Mouse (Mus musculus) kidney, adult 9 months (tissue): ENCODE results near the gene Ubtd1.
A peak's percentile ranks its signal among the peaks of the same experiment; 100 is the strongest.

Experiments
- DNase-seq: peaks from one replicate; pipeline ENCODE4 v3.0.0; 2022

Ubtd1 gene

DNA sequence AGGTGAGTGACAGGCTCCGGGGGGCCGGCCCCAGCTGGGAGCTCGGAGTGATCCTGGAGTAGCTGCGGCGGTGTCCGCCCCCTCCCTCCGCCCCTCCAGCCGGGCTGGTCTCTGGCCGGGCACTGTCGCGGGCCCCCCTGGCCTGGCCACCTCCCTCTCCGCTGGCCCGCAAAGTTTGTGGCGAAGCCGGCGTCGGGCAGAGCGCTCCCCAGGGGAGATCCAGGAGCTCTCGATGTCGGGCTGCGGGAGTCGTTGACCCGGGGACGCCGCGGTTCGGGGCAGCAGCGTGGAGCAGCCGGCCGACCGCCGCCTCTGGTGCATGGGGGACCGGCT lies at the start of gene Ubtd1:
Gene Ubtd1 (plus strand): TSS at position 169 of the 333 bp plus-strand sequence.
- DNase-seq: no peak

- no peak for DNase-seq
Measured at GRCm38 (mm10) chr19:41932686-41933085, 48.9 kb upstream of the Ubtd1 start.

DNA sequence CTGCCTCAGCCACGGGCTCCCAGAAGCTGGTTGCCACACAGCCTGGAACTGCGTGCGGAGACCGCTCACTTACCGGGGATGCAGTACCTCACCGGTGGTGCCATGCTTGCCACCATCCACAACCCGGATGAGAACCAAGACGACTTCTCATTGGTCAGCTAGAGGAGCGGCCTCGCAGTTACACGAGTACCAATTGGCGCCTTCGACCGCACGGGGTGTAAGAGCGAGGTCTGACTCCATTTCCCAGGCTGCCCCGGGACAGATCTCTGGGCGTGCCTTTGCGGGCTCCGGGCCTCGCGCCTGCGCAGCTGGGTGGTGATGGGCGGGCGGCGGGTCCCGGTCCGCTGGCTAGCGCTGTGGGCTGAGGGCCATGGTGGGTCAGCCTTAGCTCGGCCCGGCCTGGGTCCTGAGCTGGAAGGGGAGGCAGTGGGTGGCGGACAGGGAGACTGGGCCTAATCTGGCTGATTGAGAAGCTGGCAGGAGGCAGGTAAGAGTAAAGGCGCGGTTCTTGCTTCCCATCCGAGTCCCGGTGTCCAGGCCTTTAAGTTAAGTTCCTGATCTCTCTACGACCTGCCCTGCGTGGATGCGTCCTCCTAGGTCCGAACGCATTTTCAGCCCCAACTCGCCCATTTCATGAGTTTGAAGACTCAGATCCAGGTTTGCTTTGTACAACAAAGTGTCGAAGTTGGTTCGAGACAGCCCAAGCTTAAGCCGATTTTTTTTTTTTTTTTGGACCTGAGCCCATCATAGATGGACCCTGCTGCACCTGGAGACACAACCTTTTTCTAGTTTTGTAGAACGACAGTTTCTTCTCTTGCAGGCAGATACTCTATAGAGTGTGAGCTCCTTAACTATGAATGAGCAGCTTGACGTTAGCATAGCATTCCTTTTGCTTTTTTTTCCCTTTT lies 48.1 kb upstream of the Ubtd1 start, which contains the start of the genes Exosc1 and Zdhhc16:
Gene Exosc1 (minus strand): TSS at position 245 of the 908 bp plus-strand sequence.
Gene Zdhhc16 (plus strand): TSS at position 302 of the 908 bp plus-strand sequence.
- peak; percentile 99 for DNase-seq

- no peak for DNase-seq
Measured at GRCm38 (mm10) chr19:41934124-41934523, 47.4 kb upstream of the Ubtd1 start.

- DNase-seq: no peak
Measured at GRCm38 (mm10) chr19:41935921-41936320, 45.6 kb upstream of the Ubtd1 start.

DNA sequence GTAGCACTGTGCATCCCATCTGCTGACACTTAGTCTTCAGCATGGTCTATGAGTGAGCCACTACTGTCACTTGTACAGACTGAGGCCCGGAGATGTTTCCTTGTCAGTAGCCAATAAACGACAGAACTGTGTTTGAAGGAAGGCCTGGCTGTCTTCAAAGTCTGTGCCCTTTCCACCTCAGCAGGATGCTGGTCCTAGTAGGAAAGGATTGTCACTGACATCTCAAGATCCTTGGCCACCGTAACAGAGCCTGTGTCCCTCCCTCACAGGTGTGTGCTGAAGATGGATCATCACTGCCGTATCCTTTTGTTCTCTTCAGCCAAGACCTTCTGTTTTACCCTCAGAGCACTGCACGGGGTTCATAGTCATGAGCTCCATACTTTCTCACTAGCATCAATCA lies 43.0 kb upstream of the Ubtd1 start:
- DNase-seq: no peak

GRCm38 (mm10) chr19:41943841-41944240 lies 37.7 kb upstream of the Ubtd1 start:
- DNase-seq: no peak

- DNase-seq: no peak
Measured at GRCm38 (mm10) chr19:41952287-41952686, 29.3 kb upstream of the Ubtd1 start.

DNA sequence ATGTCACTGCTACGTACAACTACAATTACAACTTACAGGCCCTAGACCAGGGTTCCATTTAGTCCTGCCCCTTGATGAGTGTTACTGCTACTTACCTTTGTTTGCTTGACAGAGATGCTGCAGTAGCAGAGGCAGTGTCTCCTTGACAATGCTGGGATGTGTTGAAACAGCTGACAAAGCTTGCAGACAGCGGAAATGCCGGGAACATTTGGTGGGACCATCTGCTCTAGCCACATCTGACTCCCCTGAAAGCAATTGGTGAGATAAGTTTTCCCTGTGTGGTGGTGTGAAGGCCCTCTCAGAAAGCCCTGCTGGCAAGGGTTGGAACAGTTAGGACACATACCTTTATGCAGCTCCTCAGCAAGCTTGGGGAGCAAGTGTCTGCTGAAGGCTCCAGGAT lies 28.0 kb upstream of the Ubtd1 start:
- DNase-seq: no peak

DNA sequence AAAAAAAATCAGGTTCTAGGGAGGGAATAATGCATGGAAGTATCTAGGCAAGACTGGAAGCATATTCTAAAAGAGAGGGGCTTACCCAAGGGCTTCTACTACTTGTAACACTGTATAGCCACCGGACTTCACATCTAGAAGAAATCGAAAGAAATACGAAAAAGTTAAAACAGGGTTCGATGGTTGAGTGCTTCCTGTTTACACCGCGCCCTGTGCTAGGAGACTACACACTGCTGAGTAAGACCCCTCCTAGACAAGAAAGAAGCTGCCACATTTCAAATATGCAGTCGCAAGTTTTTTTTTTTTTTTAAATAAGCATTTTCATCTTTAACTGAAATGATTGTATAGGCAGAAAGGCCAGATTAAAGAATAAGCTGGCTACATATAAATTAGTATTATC lies 11.9 kb upstream of the Ubtd1 start:
- no peak for DNase-seq

- DNase-seq: no peak
Measured at GRCm38 (mm10) chr19:41973891-41974794, 7.4 kb upstream of the Ubtd1 start.

DNA sequence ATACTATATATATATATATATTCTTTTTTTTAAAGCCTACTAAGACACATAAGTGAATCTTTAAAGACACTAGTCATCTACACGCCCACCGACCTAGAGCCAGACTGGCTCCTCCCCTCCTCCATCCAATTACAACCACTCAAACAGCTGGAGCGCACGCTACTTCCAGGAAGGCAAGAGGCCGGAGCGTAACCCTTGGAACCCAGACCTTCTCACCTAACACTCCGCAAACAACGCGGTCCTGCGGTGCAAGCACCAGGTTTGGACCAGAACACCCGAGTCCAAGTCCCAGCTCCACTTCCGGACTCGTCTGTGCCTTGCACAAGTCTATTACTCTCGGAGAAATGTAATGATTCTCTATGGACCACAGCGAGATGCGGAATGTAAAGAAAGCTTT lies 1.1 kb upstream of the Ubtd1 start:
- DNase-seq: peak; percentile 59

DNA sequence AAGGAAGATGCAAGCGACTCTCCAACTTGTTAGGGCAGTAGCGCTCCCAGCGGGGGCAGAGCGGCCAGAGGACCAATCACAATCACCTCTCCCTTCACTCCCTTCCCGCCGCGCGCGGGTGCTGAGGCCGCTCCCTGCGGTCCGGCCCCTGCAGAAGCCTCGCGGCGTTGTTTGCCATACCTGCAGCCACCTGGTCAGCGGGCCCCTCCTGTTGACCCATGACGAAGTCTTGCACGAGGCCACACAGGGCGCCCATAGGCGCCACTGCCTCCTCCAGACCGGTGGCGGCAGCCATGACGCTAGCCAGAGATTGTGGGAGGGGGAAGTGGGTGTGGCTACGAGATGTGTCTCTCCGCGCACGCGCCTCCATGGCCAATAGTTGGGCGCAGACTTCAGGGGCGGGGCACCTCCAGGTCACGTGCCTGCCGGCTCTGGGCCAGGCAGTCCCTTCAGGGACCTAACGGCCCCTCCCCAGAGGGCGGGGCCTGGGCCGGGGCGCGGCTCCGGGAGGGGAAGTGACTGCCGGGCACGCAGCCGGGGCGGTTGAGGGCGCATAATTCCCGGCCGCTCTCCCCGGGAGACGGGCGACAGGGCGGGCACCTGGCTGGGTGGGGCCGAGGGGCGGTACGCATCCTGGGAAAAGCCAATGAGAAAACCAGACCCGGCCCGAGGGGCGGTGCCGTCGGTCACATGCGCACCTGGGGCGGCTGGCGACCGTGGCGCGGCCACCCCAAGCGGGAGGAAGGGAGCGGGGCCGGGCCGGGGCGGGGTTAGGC lies 556 bp upstream of the Ubtd1 start, which contains the start of gene Mms19:
Gene Mms19 (minus strand): TSS at position 339 of the 776 bp plus-strand sequence.
- peak; percentile 100 for DNase-seq

DNA sequence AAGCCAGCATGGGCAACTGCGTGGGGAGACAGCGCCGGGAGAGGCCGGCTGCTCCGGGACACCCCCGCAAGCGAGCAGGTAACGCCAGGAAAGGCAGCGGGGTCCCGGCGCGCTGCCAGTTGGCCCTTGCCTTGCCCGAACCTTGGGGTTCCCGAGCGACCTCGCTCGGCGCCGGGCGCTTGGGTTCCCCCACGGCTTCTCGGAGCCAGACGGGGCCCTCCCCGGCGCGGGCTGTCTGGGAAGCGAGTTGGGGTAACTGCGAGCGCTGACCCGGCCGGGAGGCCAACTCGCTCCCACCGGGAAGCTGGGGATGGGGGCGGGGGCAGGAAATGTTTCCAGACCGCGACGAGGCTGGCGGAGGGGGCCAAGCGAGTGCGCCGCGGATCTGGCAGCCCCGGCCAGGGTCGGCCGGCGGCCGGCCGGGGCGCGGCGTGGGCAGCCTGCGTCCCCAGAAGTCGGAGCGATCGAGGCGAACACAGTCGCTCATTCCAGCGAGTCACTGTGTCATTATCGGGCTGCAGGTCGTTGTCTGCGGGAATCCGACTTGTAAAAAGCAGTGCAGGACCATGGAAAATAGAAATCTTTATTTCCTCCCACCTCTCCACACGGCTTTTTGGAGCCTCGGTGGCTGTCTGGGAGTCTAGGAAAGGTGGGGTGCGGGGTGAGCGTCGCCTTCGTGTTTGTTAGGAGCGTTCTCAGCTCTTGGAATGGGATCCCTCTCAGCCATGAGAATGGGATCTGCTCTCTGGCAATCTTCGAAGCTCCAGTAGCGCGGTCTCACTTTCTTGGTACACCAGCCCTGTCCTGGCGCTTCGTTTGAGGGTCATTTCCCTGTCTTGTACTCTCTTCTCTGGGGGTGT lies 598 bp downstream of the Ubtd1 start:
- peak; percentile 22 for DNase-seq

- DNase-seq: peak; percentile 30
Measured at GRCm38 (mm10) chr19:41982791-41983150, 1.2 kb downstream of the Ubtd1 start.

DNA sequence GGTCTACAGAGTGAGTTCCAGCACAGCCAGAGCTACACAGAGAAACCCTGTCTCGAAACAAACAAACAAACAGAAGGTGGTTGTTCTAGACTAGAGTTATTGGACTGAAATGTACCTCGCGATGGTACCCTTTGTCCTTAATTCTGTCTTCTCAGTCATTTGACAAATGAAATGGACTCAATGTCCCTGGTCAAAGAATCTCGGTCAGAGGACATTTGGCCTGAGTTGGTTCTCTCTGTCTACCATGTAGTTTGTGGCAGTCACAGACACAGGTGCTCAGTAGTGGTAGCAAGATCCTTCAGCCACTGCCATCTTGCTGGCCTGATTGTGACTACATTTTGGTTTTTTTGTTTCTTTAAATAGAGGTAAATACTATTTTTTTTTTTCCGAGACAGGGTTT lies 4.4 kb downstream of the Ubtd1 start:
- no peak for DNase-seq

DNA sequence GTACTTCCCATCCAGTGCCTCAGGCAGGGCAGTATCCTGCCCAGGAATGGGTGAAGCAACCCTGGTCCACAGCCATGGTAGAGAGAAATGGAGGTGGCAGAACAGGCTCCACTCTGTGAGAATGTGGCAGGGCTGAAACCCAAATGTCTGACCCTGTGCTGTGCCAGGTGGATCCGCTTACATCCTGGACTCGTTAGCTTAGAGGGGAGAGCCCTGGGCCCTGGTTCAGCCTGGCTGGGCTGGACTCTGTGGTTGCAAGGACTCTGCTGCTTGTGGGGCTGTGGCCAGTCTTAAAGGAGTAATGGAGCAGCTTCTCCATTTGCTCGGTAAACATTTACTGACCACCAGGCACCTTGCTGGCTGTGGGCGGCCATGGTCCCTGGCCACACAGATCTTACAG lies 5.6 kb downstream of the Ubtd1 start:
- no peak for DNase-seq

DNA sequence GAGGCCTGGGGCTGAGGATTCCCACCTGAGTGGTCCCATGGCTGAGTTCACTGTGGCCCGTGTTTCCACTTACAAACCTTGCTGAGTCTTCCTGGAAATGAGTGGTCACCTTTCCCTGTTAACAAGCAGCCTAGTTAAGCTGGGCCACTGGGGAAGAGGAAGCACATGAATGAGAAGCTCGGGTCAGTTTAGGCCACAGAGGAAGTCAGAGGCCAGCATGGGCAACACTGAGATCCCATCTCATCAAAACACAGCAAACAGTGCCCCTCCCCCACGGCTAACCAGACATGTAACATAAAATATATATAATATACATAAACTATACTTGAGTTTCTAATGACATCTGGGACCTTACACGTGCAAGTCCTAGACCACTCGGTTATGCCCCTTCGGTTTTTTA lies 8.2 kb downstream of the Ubtd1 start:
- DNase-seq: no peak

- DNase-seq: no peak
Measured at GRCm38 (mm10) chr19:41991926-41992477, 10.4 kb downstream of the Ubtd1 start.

DNA sequence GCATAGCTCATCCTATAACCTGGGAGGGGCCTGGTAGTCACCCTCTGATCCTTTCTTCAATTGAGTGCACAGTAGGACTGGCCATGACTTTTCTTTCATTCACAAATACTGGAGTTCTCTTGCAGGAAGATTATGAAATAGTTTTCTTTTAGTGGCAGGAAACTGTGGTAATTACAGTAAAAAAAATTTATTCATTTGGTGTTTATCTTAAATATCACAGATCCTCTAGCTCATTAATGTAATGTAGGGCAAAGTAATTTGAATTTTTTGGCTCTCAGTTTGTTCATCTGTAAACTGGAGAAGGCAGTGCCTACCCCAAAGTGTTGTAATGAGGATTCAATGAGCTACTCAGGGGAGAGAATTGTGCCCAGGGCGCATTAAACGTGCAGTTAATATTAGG lies 11.4 kb downstream of the Ubtd1 start:
- DNase-seq: no peak

DNA sequence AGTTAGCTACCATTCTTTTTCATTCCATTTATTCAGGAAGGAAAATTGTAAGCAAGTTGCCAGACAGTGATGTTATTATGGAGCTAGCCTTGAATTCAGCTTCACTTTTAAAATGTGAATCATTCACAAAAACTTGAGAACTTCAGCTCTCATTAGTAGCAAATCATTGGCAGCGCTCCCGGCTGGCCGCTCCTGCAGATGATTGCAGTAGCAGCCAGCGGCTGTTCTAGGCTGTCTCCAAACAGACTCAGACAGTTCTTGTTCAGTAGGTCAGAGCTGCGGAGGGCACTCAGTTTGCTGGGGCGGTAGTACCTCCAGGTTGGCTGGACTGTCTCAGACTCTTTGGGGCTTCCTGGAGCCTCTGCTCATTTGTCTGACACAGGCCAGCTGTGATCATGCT lies 11.9 kb downstream of the Ubtd1 start:
- peak; percentile 92 for DNase-seq

- DNase-seq: no peak
Measured at GRCm38 (mm10) chr19:41994023-41994422, 12.5 kb downstream of the Ubtd1 start.
